Mouse (Mus musculus) 3T3-L1 (cell line): ENCODE data around the gene Ide.

Experiments
- DNase-seq: peaks from one replicate; pipeline ENCODE4 v3.0.0-alpha.2; 2015; ENCODE audit warnings: low read depth, low spot score

The Ide gene

DNA sequence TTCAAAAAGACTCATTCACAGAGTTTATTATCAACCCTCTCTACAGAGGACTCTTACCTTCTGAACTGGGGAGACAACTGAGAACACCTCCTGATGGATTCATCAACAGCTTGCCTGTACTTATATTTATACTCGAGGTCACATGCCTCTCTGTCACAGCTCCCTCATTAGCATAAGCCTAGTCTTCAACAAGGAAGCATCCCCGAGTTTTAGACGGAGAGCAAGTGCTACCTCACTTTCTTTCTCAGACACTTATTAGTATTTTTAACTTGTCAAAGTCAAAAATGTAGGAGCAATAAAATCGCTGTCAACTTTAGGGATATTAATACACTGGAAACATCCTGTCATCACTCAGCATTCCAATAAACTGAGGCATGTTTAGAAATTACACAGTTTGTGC, at the start of gene Ide:
TSS of gene Ide (minus strand) at position 101 of the 400 bp plus-strand sequence.
- no peak for DNase-seq

DNA sequence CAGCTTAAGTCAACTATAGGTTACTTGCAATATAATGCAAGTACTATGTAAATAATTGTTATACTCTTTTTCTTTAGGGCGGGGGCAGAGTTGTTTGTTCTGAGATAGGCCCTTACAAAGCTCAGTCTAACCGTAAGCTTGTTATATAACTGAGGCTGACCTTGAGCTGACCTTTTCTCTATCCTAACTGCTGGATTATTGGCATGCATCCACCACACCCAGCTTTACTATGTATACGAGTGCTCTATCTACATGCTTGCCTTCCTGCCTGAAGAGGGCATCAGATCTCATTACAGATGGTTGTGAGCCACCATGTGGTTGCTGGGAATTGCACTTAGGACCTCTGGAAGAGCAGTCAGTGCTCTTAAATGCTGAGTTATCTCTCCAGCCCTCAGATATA, 48.5 kb upstream of the Ide start:
- DNase-seq = no peak

DNA sequence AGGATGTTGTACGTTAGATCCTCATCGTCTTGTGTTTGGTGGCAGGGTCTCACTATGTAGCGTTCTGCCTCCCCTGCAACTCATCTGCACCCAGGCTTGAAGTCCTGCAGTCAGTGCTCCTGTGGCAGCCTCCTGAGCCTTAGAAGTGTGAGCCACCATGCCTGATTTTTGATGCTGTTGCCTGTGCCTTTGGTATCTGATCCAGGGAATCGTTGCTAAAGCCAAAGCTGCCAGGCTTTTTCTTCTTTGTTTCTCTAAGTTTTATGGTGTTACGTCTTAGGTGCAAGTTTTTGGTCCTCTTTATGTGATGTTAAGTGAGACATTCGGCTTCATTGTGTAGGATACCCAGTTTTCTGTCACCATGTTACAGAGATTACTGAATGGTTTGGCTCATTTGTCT, 41.2 kb upstream of the Ide start:
- DNase-seq = peak; percentile 15

DNA sequence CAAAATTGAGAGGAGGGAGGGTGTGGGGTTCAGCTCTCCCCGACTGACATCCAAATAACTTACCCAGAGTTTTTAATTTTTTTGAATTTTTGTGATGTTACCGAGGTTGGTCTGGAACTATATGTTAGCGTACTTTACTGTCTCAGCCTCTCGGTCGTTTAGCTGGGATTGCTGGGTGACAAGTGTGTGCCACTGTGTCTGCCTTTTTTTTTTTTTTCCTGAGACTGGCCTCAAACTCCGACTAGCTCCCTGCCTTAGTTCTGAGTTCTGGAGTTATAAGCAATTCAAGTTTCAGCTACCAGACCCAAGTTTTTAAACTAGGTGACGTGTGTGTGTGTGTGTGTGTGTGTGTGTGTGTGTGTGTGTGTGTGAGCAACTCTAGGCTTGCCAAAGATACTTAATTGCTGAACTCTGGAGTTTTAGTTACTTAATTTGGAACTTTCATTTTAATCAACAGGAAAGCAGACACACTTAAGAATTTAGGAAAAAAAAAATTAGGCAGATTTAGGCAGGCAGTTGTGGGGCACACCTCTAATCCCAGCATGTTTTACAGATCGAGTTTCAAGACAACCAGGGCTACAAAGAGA, 39.8 kb upstream of the Ide start:
- DNase-seq = peak; percentile 30

DNA sequence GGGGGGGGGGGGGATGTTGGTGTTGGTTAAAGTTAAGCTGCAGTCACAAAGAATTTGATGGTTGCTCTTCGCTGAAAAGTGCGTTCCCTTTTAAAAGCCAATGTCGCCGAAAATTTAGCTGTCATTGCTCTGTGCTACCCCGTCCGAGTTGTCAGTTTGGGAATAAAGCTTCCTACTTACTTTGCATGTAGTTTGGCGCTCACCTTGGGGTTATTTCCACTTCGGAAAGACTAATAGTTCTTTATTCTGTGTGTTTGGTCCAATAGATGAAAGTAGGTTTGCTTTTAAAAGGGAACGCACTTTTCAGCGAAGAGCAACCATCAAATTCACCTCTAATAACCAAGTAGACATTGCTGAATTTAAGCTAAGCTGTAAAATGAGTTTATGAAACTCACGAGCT, 39.2 kb upstream of the Ide start:
- DNase-seq = peak; percentile 33

DNA sequence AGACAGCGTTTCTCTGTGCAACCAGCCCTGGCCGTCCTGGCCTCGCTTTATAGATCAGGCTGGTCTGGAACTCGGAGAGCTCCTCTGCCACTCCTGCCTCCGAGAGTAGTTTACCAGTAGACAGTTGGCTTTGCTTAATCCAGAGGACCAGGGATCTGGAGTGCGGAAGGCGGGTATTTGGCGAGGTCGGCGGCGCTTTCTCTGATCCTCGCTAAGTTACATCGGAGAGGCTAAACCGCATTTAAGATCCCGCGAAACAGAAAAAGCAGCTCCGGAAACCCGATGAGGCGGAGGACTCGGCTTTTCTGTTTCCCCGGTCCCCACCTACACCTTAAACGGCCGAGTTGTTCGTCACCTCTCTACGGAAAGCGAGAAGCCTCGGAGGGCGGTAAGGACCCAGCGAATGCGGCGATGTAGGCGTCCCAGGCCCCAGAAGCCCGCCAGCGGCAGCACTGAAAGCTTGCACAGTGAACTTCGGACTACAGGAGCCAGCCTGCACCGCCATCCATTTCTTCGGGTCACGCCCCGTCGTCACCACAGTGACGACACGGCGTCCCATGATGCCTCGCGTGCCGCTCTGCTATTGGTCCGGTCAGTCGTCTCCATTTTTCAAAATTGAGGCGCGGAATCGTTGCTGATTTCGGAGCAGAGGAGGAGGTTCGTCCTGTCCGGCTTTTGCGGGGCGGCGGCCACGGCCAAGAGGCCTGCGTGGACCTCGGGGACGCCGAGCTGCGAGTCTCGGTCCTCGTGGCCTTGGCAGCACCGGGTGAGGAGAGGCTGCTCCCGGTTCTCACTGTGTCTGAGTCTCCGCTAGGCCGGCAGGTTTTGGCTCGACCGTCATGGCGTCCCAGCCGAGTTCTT, 38.3 kb upstream of the Ide start, which contains the start of gene Kif11:
TSS of gene Kif11 (plus strand) at position 649 of the 861 bp plus-strand sequence.
- peak; percentile 97 for DNase-seq

DNA sequence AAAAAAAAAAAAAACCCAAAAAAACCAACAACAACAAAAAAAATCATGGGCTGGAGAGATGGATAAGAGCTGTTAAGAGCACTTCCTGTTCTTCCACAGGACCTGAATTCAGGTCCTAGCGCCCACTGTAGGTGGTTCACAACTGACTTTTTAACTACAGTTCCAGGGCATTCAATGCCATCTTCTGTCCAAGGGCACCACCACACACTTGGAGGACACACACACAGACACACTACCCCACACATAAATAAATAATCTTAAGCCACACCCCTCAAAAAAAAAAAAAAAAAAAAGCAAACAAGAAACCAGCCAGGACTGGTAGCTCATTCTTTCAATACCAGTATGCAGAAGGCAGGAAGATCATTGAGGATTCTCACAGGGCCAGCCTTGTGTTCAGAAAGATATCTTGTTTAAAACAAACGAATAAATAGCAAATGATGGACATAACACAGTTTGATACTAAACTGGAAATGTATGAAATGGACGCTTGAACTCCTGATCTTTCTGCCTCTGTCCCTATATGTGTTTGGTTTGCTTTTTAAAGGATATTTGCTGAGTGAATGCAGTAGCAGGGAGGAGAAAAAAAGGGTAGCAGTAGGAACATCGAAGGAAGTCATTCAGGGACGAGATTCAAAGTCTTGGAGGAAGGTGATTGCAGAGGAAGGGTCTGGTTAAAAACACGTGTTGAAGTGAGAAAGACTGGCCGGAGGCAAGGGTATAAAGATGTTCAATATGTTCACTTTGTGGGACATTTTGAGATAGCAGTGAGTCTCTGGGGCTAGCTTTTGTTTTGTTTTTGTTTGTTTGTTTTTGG, 37.5 kb upstream of the Ide start:
- DNase-seq = peak; percentile 62

DNA sequence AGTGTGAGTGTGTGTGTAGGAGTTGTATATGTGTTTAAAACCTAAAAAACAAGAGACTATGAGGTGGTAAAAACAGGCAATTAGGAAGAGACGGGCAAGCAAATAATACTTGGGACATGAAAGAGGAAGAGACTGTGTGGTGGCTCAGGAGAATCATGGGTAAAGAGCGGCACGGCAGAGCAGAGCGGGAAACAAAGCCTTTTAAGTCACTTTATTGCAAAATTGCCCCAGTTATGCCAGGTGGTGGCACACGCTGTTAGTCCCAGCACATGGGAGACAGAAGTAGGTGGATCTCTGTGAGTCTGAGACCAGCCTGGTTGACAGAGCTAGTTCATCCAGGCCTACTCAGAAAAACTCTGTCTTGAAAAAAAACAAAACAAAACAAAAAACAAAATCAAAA, 32.7 kb upstream of the Ide start:
- DNase-seq = no peak

DNA sequence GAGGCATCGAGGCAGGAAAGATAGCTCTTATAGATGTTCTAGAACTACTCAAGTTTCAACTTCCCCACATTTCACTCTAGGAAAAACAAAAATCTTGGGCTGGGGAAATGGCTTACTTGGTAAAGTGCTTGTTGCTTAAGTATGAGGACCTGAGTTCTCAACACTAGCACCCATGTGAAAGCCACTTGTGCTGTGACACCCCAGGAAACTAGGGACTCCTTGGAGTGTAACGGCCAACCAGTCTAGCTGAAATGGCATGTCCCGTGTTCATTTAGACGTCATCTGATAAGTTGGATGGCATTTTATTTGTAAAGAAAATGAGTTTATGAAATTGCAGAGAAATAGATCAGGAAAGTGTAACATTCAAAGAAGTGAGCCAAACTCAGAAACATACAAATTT, 32.3 kb upstream of the Ide start:
- no peak for DNase-seq

DNA sequence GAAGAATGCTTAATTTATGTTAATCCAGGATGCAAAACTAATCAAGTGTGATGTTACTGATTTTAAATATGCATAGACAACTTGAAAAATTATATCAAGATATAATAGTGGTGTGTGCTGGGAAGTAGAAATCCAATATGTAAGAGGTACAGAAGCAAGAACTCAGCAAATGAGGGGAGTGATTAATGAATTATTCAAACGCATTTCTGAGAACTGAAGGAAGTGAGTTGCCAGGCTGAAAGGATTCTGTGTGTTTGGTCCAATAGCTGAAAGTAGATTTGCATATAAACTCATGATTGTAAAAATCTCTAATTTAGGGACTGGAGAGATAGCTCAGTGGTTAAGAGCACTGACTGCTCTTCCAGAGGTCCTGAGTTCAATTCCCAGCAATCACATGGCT, 31.3 kb upstream of the Ide start:
- no peak for DNase-seq

DNA sequence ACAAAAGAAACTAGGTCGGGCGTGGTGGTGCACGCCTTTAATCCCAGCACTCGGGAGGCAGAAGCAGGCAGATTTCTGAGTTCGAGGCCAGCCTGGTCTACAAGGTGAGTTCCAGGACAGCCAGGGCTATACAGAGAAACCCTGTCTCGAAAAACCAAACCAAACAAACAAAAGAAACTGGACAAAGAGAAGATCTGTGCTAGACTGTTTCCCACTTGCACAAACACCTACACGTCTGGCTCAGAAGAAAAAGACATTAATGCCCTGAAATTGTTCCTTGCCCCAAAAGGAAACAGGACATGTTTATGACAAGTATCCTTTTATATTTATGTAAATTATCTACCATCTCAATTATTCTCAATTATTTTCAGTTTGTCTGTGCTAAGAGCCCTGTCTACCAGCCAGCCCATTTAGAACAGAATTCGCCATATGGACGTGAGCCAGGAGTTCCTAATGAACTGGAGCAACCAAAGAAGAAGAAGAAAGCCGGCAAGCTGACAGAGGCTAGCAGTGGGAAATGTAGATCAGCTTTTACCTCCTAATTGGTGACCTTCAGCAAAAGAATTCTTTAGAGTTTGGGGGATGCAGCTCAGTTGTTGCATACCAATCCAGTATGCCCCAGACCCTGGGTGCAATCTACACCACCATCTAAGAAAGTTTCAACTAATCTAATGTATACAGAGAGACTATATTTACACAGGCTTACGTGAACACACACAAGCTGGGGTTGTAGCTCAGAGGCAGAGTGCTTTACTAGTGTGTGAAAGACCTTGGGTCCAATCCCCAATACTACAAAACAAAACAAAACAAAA, 25.7 kb upstream of the Ide start:
- no peak for DNase-seq

DNA sequence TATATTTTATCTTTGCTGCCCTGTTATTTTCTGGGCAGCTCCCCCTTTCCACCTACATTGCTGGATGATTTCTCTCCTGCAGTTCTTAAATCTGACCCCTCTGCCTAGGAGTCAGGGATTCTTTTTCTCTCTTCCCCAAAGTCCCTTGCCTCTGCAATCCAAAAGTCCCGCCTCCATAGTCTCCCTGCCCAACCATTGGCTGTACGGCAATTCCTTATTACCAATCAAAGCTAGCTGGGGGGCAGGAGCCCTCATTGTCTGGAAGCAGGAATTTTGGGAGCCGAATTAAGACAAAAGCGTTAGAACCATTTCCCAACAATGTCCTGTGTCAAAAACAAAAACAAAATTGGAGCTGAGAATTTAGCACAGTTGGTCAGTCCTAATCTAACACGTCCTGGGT, 24.9 kb upstream of the Ide start:
- no peak for DNase-seq

DNA sequence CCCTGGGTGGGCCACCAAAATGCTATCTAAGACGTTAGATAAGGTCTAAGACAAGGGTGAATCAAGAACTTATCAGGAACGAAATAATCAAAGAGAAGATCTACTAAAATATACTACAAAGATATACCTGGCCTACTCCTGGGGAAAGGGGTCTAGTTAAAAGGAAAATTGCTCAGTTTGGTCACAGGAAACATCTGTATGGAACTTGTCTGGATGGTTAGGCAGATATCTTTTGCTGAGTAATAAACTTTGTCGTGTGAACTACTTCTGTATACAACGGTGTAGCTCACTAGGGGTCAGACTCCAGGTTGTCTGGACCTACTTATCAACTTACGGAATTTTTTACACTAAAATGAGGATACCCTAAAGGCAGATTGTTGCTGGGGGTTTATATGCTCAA, 22.4 kb upstream of the Ide start:
- DNase-seq = no peak

DNA sequence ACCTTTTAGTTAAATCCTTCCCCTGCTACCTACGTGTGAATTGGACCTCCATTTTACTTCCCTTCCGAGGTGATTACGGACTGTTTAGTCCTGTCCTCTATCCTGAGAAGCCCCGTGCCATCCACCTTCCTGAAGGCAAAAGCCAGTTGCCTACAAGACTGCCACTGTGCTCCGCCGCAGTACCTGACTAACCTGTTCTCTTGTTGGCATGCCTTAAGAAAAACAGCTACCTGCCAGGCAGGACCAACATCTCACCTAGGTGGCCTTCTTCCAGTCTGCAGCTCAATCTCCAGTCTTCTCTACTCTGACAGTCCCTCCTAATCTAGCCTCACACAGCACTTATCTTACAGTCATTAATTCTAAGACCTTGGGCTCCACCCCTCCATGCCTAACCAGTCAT, 15.7 kb upstream of the Ide start:
- no peak for DNase-seq

DNA sequence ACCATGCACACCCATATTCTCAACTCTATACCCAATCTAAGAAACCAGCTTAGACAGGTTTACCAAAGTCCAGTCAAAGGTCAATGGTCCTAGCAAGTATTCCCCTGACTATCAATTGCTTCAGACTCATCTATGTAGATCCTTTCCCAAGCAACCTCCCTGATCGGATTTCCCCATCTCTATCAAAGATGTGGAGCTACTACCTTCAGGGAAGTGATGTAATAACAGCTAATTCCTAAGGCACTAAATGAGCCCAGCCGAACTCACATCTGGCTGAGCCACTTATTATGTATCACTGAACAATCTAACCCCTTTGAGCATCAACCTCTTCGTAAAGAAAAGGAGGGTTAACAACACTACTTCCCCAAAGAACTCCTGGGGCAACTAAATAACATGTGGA, 15.1 kb upstream of the Ide start:
- DNase-seq = no peak

DNA sequence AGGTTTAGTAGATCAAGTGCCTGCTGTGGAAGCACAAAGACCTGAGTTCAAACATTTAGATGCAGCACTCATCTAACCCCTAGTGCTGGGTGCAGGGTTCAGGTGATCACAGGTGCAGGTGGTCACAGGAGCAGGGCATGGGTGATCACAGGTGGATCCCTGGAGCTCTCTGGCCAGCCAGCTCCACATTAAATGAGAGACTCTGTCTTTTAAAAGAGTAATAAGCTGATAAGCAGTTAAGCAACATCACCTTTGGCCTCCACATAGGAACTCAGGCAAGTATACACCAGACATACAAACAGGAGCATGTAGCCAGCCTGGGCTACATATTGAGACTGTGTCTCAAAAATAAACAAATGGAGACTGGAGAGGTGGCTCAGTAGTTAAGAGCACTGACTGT, 11.3 kb upstream of the Ide start:
- no peak for DNase-seq

DNA sequence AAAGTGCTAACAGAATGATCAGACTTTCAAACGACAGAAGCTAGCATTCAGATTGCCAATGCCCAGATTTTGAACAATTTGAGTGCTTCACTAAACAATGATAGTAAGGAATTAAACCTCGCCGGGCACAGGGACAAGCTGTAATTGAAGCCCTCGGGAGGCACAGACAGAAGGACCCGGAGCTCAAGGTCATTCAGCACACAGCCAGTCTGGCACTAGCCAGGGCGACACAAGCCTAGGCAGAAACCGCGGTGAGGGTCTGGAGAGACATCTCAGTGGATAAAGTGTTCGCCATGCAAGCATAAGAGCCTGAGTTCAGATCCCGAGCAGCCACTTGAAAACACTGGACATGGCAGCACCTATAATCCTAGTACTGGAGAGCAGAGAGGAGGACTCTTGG, 10.7 kb upstream of the Ide start:
- no peak for DNase-seq

DNA sequence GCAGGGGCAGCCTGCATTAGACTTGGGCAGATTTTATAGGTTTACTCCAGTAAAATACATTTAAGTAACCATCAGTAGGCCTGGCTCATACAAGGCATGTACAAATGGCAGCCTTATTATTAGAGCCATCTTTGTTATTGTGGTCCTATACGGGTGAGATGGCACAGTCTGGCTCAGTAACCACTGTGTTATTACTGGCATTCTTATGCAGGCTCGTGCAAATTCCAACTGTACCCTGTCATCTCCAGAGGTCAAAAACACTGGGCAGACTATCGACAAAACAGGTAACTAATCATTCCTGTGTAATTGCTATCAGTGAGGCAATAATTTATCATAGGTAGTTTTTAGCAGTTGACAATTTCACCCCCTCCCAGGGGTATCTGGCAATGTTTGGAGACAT, 8.6 kb upstream of the Ide start:
- DNase-seq = peak; percentile 65

DNA sequence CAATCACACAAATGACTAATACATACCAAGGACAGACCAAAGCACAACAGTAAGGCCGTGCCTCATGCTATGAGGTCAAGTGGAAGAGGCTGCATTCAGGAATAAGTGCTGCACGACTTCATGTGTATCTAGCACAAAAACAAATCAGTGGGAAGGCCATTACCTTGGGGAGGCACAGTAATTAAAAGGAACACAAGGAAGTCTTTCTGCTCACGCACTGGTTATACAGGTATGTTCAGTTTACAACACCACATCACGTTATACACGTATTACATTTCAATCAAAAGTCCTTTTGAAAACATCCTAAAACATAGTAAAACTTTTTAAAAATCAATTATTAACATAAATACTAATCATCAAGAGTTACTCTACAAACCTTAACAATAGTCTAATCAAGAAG, 6.2 kb upstream of the Ide start:
- peak; percentile 18 for DNase-seq

DNA sequence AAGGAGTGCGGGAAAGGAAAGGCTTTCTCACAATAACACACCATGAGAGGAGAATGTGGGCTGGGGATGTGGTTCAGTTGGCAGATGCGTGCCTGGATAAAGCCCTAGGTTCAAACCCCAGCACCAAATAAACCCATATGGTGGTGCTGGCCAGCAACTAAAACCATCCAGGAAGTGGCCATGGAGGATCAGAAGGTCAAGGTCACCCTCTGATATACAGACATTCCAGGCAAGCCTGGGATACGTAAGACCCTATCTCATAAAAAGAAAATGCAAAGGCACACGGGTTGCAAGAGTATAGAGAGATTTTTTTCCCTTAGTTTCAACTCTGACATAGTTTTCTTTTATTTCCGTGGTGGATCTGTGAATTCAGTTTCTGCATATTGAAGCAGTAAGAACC, 3.3 kb upstream of the Ide start:
- no peak for DNase-seq

DNA sequence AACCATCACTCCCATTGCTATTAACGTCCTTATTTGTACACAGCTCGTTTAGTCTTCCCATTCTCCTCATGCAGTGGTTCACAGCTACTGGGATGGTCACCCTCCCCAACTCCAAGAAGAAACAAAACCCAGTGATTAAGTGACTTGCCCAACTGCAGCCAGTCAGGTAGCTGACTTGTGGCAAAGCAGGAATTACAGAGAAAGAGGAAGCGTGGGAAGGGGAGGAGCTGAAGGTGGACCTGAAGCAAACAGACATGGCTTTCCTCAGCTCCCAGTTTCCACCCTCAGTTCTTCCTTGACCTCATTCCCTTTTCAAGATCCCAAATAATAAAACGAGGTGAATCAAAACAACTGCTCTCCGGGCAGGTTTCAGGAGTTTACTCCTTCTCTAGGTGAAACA, 2.8 kb upstream of the Ide start:
- DNase-seq = no peak

DNA sequence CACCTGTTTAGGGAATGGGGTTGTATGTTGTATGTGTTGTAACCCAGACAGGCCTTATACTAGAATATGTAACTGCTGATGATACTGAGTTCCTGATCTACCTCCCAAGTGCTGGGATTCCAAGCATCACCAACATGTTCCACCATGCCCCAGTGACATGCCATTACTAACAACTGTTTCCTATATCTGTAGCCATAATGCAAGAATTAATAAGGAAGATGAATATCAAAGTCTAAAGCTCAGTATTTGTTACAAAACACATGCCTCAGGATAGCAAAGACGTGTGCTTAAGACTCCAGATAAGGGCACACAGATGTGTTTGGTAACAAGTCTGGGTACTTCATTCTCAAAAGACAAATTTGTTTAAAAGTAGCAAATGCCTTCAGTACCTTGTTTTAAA, 2.3 kb downstream of the Ide start:
- DNase-seq = no peak
